Mouse (Mus musculus): ENCODE data around the gene Kifc1. TPM values are rescaled to one million over a fixed set of nuclear protein-coding genes. Genes with fewer than 3 reads are reported as not detected.
"Not testable (repeated sequence)": the region's sequence is repeated elsewhere in the genome, so short reads cannot be mapped to it uniquely, and the experiment has no call there.

Kifc1 gene
- polyA plus RNA-seq, 1 experiment, result 32.2 TPM

- Histone ChIP-seq H3K4me3 (no peak overlapping the region), H3K4me2 (ENCODE audit: low read depth) (no peak overlapping the region), H3ac (ENCODE audit: control insufficient read depth, insufficient read length) (no peak overlapping the region), H3K27me3 (ENCODE audit: control insufficient read depth, insufficient read depth, insufficient read length) (no peaks in the 10 kb centered on the region), H3K79me2 (ENCODE audit: control insufficient read depth, insufficient read depth) (no peaks in the 10 kb centered on the region), H3K36me3 (ENCODE audit: control insufficient read depth, insufficient read depth) (no peaks in the 10 kb centered on the region)
- TF ChIP-seq MAX (IDR thresholded peaks at IDR 0.05; ENCODE audit: low read depth) (no peak), MYOG (IDR thresholded peaks at IDR 0.05; ENCODE audit: control insufficient read depth in 1 of 3, insufficient read depth in 1 of 3, insufficient read length in 2 of 3, low read depth in 2 of 3) (no peak), E2F4 (IDR thresholded peaks at IDR 0.05; ENCODE audit: insufficient read depth) (no peak), MYOD1 (IDR thresholded peaks at IDR 0.05; ENCODE audit: control insufficient read depth in 1 of 3, insufficient read length in 2 of 3, low read depth in 2 of 3) (no peak)
Observed at GRCm38 (mm10) chr17:33902079-33902478, 11.6 kb upstream of the Kifc1 start.

- no peaks in the 10 kb centered on the region for H3K79me2 ChIP-seq (ENCODE audit: control insufficient read depth, insufficient read depth)
- no peak overlapping the region for H3ac ChIP-seq (ENCODE audit: control insufficient read depth, insufficient read length)
- H3K36me3 ChIP-seq (ENCODE audit: control insufficient read depth, insufficient read depth), result no peaks in the 10 kb centered on the region
- no peak overlapping the region for H3K4me3 ChIP-seq
- H3K4me2 ChIP-seq (ENCODE audit: low read depth), result no peak overlapping the region
- TF ChIP-seq USF1 (IDR thresholded peaks at IDR 0.05; ENCODE audit: low read depth), result no peak
- no peak for TF ChIP-seq POLR2AphosphoS2 (IDR thresholded peaks at IDR 0.05; ENCODE audit: insufficient read length, low read depth)
- no peak for TF ChIP-seq CEBPB (IDR thresholded peaks at IDR 0.05; ENCODE audit: insufficient read depth, poor library complexity, severe bottlenecking)
- TF ChIP-seq TCF12 (IDR thresholded peaks at IDR 0.05; ENCODE audit: insufficient read depth, poor library complexity, severe bottlenecking), result no peak
- H3K27me3 ChIP-seq (ENCODE audit: control insufficient read depth, insufficient read depth, insufficient read length), result no peaks in the 10 kb centered on the region
Observed at GRCm38 (mm10) chr17:33901653-33902052, 11.2 kb upstream of the Kifc1 start.

GRCm38 (mm10) chr17:33900989-33901314 lies 10.5 kb upstream of the Kifc1 start:
- H3ac ChIP-seq (ENCODE audit: control insufficient read depth, insufficient read length), result no peak overlapping the region
- no peak for TF ChIP-seq MYOD1 (IDR thresholded peaks at IDR 0.05; ENCODE audit: control insufficient read depth in 1 of 3, insufficient read length in 2 of 3, low read depth in 2 of 3)
- no peak for TF ChIP-seq SRF (IDR thresholded peaks at IDR 0.05; ENCODE audit: control insufficient read depth, insufficient read length, low read depth)
- TF ChIP-seq TCF12 (IDR thresholded peaks at IDR 0.05; ENCODE audit: insufficient read depth, poor library complexity, severe bottlenecking), result no peak
- no peak for TF ChIP-seq POLR2A (IDR thresholded peaks at IDR 0.05; ENCODE audit: insufficient read length, low read depth)
- no peak for TF ChIP-seq E2F4 (IDR thresholded peaks at IDR 0.05; ENCODE audit: insufficient read depth)
- TF ChIP-seq USF1 (IDR thresholded peaks at IDR 0.05; ENCODE audit: low read depth), result no peak
- TF ChIP-seq POLR2AphosphoS2 (IDR thresholded peaks at IDR 0.05; ENCODE audit: insufficient read length, low read depth), result no peak
- no peak for TF ChIP-seq MAX (IDR thresholded peaks at IDR 0.05; ENCODE audit: low read depth)
- no peak for TF ChIP-seq TCF3 (IDR thresholded peaks at IDR 0.05; ENCODE audit: insufficient read length, low read depth)
- TF ChIP-seq MYOG (IDR thresholded peaks at IDR 0.05; ENCODE audit: control insufficient read depth in 1 of 3, insufficient read depth in 1 of 3, insufficient read length in 2 of 3, low read depth in 2 of 3), result no peak
- TF ChIP-seq CEBPB (IDR thresholded peaks at IDR 0.05; ENCODE audit: insufficient read depth, poor library complexity, severe bottlenecking), result no peak
- no peak for TF ChIP-seq REST (IDR thresholded peaks at IDR 0.05; ENCODE audit: insufficient read depth, insufficient read length)
- no peak overlapping the region for H3K4me2 ChIP-seq (ENCODE audit: low read depth)
- H3K79me2 ChIP-seq (ENCODE audit: control insufficient read depth, insufficient read depth), result no peaks in the 10 kb centered on the region
- no peaks in the 10 kb centered on the region for H3K27me3 ChIP-seq (ENCODE audit: control insufficient read depth, insufficient read depth, insufficient read length)
- H3K36me3 ChIP-seq (ENCODE audit: control insufficient read depth, insufficient read depth), result no peaks in the 10 kb centered on the region
- no peak overlapping the region for H3K4me3 ChIP-seq

GRCm38 (mm10) chr17:33900281-33900988 lies 10.0 kb upstream of the Kifc1 start:
- TF ChIP-seq TCF3 (IDR thresholded peaks at IDR 0.05; ENCODE audit: insufficient read length, low read depth) (no peak), MYOG (IDR thresholded peaks at IDR 0.05; ENCODE audit: control insufficient read depth in 1 of 3, insufficient read depth in 1 of 3, insufficient read length in 2 of 3, low read depth in 2 of 3) (no peak), MYOD1 (IDR thresholded peaks at IDR 0.05; ENCODE audit: control insufficient read depth in 1 of 3, insufficient read length in 2 of 3, low read depth in 2 of 3) (no peak), USF1 (IDR thresholded peaks at IDR 0.05; ENCODE audit: low read depth) (no peak), E2F4 (IDR thresholded peaks at IDR 0.05; ENCODE audit: insufficient read depth) (no peak), CEBPB (IDR thresholded peaks at IDR 0.05; ENCODE audit: insufficient read depth, poor library complexity, severe bottlenecking) (no peak), POLR2A (IDR thresholded peaks at IDR 0.05; ENCODE audit: insufficient read length, low read depth) (no peak), REST (IDR thresholded peaks at IDR 0.05; ENCODE audit: insufficient read depth, insufficient read length) (no peak), MAX (IDR thresholded peaks at IDR 0.05; ENCODE audit: low read depth) (no peak), POLR2AphosphoS2 (IDR thresholded peaks at IDR 0.05; ENCODE audit: insufficient read length, low read depth) (no peak), TCF12 (IDR thresholded peaks at IDR 0.05; ENCODE audit: insufficient read depth, poor library complexity, severe bottlenecking) (no peak), SRF (IDR thresholded peaks at IDR 0.05; ENCODE audit: control insufficient read depth, insufficient read length, low read depth) (no peak)
- Histone ChIP-seq H3ac (ENCODE audit: control insufficient read depth, insufficient read length) (no peak overlapping the region), H3K4me3 (no peak overlapping the region), H3K27me3 (ENCODE audit: control insufficient read depth, insufficient read depth, insufficient read length) (no peaks in the 10 kb centered on the region), H3K36me3 (ENCODE audit: control insufficient read depth, insufficient read depth) (no peaks in the 10 kb centered on the region), H3K79me2 (ENCODE audit: control insufficient read depth, insufficient read depth) (no peaks in the 10 kb centered on the region), H3K4me2 (ENCODE audit: low read depth) (no peak overlapping the region)

- Histone ChIP-seq H3K36me3 (ENCODE audit: control insufficient read depth, insufficient read depth) (no peaks in the 10 kb centered on the region), H3K4me2 (ENCODE audit: low read depth) (no peak overlapping the region), H3ac (ENCODE audit: control insufficient read depth, insufficient read length) (no peak overlapping the region), H3K4me3 (no peak overlapping the region), H3K27me3 (ENCODE audit: control insufficient read depth, insufficient read depth, insufficient read length) (no peaks in the 10 kb centered on the region), H3K79me2 (ENCODE audit: control insufficient read depth, insufficient read depth) (no peaks in the 10 kb centered on the region)
- TF ChIP-seq E2F4 (IDR thresholded peaks at IDR 0.05; ENCODE audit: insufficient read depth) (no peak), MYOG (IDR thresholded peaks at IDR 0.05; ENCODE audit: control insufficient read depth in 1 of 3, insufficient read depth in 1 of 3, insufficient read length in 2 of 3, low read depth in 2 of 3) (no peak), SRF (IDR thresholded peaks at IDR 0.05; ENCODE audit: control insufficient read depth, insufficient read length, low read depth) (no peak), REST (IDR thresholded peaks at IDR 0.05; ENCODE audit: insufficient read depth, insufficient read length) (no peak), TCF3 (IDR thresholded peaks at IDR 0.05; ENCODE audit: insufficient read length, low read depth) (no peak), CEBPB (IDR thresholded peaks at IDR 0.05; ENCODE audit: insufficient read depth, poor library complexity, severe bottlenecking) (no peak), POLR2AphosphoS2 (IDR thresholded peaks at IDR 0.05; ENCODE audit: insufficient read length, low read depth) (no peak), POLR2A (IDR thresholded peaks at IDR 0.05; ENCODE audit: insufficient read length, low read depth) (no peak), USF1 (IDR thresholded peaks at IDR 0.05; ENCODE audit: low read depth) (no peak), MAX (IDR thresholded peaks at IDR 0.05; ENCODE audit: low read depth) (no peak), TCF12 (IDR thresholded peaks at IDR 0.05; ENCODE audit: insufficient read depth, poor library complexity, severe bottlenecking) (no peak), MYOD1 (IDR thresholded peaks at IDR 0.05; ENCODE audit: control insufficient read depth in 1 of 3, insufficient read length in 2 of 3, low read depth in 2 of 3) (no peak)
Observed at GRCm38 (mm10) chr17:33899642-33900041, 9.2 kb upstream of the Kifc1 start.

DNA sequence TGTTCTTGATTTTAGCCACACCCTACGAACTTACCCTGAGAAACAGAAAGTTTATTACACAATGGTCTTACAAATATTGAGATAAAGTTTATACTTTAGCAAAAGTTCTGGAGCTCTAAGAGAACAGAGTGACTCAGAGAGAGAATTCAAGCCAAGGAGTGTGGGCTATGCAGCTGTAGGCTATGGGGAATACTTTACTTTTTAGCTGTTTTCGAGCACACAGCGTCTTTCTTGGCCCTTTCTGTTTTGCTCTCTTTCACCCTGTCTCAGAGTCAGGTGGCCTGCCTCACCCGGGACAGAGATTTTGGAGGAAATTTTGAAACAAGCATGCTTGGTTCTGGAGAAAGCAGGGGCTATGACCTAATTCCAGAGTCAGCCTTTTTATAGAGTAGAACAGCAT lies 7.7 kb upstream of the Kifc1 start:
- H3ac ChIP-seq (ENCODE audit: control insufficient read depth, insufficient read length); H3K4me3 ChIP-seq; H3K4me2 ChIP-seq (ENCODE audit: low read depth); H3K36me3 ChIP-seq (ENCODE audit: control insufficient read depth, insufficient read depth); H3K79me2 ChIP-seq (ENCODE audit: control insufficient read depth, insufficient read depth); H3K27me3 ChIP-seq (ENCODE audit: control insufficient read depth, insufficient read depth, insufficient read length): not testable (repeated sequence)

All from myocyte (in vitro differentiated cells).